Mouse (Mus musculus) mesoderm, embryonic 11.5 days (tissue): ENCODE data around the gene Ddx52.

Experiments
- DNase-seq: peaks from one replicate; pipeline ENCODE4 v3.0.0-alpha.2; 2012; ENCODE audit warnings: low read depth, low spot score

The Ddx52 gene

DNA sequence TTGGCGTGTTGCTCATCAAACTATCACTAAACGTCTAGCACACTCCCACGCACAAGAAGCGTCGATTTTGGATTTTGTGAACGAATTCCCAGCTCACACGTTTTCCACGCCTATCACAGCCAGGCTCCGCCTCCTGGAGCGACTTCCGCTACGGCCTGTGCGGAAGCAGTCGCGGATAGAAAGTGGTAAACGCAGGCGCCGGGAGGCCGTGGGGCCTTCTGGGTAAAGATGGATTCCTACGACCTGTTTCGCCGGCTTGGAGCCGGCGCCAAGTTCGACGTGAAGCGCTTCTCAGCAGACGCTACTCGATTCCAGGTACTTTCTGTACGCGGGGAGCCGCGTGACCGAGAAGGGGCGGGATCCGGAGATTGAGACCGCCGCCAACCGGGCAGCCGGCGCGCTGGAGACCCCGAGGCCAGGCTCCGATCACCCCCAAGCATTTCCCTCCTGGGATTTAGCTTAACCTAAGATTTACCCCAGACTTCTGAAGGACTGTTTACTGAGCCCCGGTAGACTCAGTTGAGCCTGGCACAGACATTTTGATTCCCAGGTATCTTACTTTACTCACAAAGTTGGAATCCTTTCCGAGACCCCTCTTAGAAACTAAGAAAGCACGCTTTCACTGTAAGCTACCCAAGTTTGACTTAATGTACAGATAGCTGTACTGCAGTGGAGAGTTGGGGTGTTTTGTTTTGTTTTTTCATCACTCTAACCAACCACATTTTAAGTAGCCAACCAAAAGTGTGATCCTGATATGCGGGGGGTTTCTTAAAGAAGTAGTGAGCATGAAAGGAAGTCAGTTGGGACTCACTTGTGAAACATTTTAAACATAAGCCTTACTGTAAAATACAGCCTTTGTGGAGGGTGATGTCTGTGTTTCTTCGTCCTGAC, at the start of gene Ddx52:
Gene Ddx52, plus strand, starts transcription at position 113 of the 891 bp plus-strand sequence.
- DNase-seq = peak; percentile 92

DNA sequence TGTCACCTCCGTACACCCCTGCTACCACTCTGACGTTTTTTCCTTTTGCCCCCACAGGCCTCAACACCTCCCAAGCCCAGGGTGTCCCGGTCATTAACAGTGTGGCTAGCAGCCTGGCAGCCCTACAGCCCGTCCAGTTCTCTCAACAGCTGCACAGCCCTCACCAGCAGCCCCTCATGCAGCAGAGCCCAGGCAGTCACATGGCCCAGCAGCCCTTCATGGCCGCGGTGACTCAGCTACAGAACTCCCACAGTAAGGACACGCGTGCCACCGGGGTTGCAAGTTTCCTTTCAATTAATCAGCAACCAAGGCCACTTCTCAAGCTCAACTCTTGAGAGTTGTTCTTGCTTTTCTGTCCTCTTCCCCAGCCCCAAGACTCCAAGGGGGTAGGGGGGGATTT, 48.5 kb upstream of the Ddx52 start:
- DNase-seq = no peak

DNA sequence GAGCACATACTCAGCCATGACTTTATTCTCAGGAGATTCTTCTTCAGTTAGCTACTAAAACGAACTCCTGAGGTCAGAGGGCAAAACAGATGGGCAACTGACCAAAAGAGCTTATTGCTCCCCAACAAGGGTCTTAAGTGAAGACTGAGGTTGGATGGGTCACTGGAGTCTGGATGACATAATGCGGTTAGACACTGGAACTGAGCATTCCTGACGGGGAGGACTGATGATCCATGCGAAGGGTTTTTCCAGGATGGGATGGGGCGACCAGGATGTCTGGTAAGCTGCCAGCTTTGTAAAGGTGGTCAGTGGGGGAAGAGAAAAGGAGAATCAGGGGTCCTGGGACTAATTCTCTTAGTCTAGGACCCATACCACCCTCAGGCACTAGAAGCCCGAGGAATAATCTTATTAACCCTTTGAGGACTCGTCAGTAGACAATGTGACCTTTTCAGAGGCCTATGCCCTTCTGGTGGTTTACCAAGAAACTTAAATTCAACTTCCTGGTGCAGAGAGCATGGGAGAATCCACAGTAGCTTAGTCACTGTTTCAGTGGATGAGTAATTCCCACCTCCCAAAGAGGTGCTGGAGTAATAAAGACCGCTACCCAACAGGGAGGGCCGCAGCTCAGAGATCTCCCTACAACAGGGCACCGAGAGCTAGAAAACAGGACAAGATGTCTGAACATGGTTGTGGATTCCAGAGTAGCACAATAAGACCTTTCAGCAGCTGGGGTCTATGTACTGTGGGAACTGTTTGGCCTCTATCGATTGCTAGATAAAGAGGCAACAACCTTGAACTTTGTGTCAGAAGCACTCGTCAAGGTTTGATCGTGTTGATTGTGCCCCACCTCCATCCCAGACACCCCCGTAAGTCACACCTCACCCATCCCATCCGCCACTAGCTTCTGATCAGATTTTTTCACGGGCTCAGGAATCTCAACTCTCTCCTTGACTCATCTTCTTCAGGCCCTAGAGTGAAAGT, 45.1 kb upstream of the Ddx52 start:
- DNase-seq = no peak

DNA sequence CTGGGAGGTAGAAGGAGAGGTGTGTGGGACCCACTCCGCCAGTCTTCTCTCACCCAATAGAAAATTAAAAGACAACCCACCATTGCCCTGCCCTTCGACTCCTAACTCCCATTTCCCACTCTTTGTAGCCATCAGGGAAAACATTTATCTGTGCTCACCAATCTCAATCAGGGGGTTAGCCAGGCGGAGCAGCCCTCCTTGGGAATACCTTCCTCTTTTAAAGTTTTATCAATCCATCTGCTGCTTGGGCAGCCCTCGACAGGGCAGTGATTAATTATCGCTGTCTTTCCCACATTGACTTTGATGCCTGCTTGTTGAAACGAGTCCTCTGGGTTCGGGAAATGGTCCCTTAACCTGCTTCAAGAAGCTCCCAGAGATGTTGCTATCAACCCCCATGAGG, 44.3 kb upstream of the Ddx52 start:
- no peak for DNase-seq

DNA sequence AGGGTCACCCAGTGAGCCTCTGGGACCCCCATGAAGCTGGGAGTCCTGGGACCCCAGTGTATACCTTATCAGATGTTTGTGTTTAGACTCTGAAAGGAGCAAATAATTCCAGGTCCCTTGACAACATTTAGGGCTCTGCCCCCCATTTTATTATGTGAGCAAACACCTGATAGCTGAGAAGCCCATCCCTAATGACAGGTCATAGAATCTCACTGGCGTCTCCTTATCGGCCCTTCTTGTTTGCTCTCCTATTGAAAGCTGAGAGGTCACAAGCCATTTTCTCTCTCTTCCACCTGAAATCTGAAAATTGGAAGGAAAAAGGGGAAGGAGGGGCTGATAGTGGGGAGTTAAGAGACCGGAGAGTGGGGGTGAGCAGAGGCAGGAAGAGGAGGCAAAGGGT, 39.0 kb upstream of the Ddx52 start:
- DNase-seq = no peak

DNA sequence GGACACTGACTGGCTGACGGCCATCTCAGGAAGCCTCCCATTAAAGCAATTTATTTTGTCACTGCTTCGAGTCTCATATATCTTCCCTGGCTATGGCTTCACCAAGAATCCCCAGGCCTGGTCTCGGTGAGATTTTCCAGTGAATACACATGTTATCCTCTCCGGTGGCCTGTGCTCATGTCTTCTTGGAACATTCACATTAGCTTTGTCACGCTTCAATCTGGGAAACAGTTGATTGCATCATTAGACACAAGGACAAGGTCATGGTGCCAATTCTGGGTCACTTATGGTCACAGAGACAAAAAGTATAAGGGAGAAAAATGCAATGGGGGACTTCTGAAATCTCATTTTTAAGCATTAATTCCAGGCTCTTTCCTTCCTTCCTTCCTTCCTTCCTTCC, 36.1 kb upstream of the Ddx52 start:
- DNase-seq = no peak

DNA sequence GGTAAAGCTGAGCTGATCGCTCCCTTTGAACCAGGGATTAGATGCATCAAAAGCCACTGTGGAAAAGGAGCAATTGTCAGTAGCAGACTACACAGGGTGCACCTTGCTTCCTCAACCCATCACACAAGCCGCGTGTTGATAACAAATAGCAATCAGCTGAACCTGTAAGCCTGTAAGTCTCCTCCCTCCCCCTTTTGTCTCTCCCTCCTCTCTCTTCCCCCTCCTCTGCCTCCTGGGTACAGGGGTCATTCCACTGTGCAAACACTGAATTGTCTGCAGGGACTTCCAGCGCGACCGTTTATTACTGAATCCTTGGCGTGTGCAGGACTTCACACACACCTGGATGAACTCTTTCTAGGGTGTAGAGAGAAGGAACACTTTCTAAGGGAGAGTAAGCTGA, 33.5 kb upstream of the Ddx52 start:
- DNase-seq = no peak

DNA sequence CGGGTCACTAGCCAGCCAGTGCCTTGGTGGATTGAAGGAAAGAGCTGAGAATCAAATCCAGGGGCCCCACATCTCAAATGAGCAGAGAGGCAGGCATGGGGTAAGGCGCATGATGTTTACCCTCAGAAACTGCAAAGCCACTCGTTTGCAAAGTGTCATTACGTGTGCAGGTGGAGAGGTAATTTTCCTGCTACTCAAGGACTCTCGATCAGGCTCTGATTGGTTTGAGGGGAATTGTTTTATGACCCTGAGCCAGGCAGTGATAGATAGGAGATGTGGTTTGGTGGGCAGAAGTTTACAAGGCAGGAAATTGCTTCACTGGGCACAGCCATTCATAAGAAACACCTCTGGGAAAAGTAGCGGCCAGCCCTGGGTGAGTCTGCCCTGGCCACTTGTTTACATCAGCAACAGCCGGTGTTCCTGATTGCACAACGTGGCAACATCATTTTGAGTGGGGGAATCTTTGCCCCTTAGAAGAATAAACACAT, 28.0 kb upstream of the Ddx52 start:
- no peak for DNase-seq

DNA sequence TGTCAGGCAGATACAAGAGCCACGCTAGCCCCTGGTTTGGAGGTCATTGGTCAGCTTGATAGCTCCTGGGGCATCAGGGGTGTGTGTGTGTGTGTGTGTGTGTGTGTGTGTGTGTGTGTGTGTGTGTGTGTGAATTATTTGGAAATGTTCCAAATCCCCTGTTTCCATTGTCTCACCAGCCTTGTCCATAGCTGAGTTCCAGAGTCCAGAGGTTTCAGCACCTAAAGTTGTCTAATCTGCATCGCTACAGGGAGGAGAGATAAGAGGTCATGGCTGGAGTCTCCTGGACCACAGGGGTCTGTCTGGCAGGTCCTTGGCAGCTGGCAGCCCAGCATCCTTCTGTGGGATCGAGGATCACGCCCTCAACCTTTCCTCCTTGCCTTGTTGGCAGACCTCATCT, 27.4 kb upstream of the Ddx52 start:
- DNase-seq = no peak

DNA sequence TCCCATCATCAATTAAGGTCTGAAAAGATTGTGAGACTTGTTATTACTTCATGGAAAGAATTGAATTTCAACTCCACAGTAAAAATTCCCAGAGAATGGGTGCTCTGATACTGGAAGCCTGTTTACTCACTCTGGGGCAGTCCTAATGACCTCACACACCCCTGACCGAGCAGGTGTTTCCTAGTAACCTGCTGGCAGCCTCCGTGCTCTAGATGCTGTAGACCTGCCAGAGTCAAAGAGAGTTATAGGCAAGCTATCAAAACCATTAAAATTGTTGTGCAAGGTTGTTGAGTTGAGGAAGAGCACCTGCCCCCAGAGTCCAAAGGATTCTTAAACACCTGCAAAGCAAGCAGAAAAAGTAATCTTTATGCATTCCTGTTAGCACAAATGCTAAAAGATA, 19.3 kb upstream of the Ddx52 start:
- DNase-seq = no peak

DNA sequence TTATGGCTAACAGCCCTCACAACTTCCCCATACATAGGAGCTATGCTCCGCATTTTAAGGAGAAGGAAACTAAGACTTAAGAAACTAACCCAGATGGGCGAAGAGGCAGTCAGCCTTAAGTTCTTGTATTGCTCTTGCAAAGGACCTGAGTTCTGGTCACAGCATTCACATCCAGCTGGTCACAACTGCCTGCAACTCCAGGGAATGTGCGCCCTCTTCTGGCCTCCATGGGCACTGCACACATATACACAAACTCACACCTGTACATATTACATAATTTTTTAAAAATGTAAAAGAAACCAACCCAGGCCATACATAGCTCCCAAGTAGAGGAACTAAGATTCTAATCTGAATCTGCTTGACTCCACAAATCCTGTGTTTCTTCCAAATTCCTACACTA, 14.8 kb upstream of the Ddx52 start:
- DNase-seq = peak; percentile 27

DNA sequence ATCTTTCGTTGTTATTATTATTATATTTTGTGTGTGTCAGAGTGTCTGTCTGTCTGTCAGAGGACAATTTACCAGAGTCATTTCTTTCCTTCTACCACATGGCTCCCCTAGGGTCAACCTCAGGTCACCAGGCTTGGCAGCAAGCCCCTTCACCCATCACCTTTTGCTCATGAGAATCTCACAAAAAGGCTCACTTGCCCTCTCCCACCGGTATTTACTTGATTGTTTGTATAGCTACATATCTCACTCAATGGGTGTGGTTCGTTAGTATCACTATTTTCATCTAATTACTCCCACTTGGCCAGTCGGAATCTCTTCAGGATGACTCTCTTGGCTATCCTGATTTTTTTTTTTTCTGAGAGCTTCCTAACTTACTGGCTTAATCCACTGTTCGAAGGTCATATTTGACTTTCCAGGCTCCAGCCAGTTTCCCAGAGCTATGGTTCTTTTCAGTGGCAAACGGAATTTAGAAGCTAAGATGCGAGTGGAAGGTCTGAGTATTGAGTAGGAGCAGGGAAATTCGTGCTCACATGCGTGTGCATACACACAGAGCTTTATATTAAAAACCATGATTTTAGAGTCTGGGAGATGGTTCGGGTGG, 9.3 kb upstream of the Ddx52 start:
- no peak for DNase-seq

DNA sequence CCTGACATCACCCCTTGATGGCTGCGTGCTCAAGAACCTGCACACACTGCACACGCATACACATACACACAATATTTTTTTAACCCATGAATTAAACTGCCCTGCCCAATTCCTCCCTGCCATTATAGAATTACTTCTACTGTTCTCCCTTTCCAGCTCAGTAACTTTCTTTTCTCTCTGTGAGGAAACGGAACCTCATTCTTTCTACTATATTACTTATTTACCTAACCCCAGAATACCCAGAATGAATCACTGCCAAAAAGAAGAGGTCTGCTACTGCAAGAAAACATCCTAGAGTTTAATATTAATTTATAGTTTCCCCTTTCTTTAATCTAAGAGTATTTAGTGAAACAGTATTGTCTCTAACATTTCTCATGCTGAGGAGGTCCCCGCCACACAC, 8.5 kb upstream of the Ddx52 start:
- DNase-seq = no peak

DNA sequence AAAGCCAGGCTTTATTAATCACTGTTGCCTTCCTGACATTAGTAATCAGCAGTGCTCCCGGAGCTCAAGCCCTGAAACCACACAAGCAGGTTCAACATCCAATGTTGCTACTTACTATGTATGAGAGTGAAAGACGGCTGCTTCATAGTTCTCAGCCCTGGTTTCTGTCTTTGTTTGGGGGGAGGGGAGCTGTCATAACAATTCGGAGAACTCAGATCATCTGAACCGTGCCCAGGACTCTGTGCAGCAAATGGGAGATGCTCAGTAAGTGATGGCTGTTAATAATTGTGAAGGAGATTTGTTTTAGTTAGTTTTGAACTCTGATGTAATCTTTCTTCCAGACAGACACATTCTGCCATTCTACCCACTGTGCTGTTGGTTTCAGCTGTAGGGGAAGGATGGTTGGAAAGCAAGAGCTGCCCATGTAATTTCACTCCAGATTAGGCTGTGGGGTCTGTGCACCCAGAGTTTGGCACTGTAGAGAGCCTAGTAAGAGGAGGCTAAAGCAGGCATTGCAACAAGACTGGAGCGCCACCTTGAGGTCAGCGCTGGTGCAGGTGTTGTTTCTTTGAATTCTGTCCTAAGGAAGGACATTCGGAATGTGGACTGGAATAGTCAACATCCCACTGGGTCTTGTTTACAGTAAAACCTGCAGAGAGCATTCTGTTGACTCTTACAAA, 5.7 kb upstream of the Ddx52 start:
- DNase-seq = peak; percentile 85

DNA sequence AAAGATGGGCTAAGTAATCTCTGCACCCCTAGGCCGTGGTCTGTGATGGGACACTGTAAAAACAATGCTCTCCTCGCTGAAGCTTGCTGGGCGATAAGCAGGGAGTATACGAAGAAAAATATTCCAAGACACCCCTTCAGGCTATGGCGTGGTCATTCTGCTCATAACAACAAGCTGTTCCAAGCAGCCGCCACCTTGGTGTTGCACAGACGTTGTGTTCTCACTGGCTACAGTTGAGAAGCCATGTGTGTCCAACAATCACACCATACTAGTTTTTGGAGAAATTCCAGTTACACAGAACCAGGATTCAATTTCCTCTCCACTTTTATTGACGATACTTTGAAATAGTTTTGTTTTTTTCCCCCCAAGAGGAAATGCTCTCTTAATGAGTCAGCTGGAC, 3.3 kb upstream of the Ddx52 start:
- DNase-seq = no peak

DNA sequence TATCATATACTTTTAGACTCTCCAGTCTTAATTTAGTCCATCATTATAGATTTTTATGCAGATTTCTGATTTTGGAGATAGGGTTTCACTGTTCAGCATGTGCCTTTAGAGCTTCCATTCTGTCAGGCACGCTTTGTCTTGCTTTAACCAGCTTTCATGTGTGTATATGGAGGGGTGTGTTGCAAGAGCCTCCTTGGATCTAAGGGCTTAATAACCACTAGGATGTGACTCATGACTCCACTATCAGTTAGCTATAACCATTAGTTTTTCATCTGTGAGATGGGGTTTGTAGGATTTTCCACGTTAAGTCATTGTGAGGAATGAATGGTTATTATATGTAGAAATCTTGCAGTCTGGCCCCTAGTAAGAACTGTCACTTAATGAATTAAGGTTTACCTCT, 15.0 kb downstream of the Ddx52 start:
- DNase-seq = no peak

DNA sequence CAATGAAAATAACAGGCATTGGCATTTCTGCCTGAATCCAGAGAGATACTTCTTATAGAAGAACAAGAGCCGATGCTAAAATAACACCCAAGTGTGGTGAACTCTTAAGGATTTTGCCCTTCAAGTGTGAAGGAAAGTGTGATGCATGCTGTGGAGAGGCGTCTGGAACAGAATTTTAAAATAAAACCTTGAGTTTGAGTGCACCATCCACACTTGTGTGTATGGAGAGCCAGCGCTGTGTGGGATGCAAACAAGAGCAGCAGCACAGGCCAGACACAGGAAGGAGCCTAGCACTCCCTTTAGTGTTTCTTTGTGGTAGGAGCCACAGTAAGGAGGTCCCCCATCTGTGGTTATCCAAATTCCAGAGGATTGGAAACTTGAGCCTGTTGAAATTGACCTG, 20.1 kb downstream of the Ddx52 start:
- DNase-seq = no peak

DNA sequence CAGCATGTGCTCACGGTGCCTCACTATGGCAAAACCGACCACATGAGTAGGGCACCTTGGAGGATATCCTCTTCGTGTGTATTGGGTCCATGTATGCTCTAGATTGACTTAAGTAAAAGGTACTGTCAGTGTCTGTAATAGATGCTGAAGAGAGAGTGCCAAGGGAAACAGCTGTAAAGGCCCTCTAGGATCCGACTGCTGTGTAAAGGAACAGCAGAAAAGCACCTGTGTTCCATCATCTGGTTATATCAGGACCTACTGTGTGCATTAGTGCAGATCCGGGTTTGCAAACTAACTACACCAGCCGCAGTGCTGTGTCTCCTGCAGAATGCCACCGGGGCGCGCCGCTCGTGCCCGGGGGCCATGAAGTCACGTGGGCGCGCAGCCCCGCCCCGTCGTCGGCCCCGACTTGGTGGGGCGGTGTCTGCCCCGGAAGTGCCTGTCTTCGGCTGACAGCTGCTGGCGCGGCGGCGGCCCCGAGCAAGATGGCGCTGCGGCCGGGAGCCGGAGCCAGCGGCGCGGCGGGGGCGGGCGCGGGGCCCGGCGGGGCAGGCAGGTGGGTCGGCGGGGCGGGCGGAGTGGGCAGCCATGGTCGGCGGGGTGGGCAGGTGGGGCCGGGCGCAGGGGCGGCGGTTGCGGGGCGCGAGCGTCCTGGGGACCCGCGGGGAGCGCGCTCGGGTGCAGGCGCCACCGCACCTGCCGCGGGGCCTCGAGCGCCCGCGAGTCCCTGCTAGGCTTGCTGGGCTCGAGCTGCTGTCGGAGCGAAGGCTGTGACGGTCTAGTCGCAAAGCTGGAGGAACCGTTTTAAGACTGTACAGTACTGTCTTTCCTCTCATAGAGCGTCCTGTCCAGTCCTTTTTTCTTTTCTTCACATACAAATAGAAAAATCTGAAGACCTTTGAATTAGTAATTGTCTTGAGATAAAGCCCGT, 22.4 kb downstream of the Ddx52 start, which contains the start of gene Synrg:
Gene Synrg, plus strand, starts transcription at position 438 of the 931 bp plus-strand sequence.
- DNase-seq = peak; percentile 88

DNA sequence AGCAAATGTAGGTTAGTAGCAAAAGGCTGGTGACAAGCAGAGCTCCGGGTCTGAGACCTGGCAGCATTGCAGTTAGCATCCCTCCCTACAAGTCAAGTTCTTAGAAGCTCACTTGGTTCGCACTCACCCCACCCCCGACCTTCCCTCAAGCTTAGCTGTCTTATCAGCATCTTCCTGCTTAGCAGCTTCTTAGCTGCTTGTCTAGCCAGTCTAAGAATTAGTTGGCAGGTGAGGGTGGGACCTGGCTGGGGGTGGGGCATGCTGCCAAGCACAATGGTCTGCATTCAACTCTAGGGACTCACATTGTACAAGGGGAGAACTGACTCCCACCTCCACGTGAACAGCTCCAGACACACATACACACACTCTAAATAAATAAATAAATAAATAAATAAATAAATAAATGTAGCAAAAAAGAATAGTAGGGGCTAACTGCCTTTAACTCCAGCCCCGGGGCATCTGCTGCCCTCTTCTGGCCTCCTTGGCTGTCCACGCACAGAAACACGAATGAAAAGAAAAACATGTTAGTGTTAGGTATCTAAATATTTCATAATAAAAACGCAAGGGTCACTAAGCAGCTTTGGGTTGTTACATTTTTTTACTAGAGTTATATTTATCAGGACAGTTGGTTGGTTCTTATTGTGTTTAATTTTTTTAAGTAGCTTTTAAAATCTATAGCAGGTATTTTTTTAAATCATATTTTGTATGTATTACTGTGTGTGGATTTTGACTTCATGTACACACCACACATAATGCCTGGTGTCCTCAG, 25.8 kb downstream of the Ddx52 start:
- no peak for DNase-seq
